Mouse (Mus musculus): ENCODE data around the gene Sh3bgrl2. TPM values are rescaled to one million over a fixed set of nuclear protein-coding genes. Genes with fewer than 3 reads are reported as not detected.
"Not testable (repeated sequence)": the region's sequence is repeated elsewhere in the genome, so short reads cannot be mapped to it uniquely, and the experiment has no call there.

Gene Sh3bgrl2
- 0.02 TPM in 1 of 2 replicates, not detected in the other for polyA plus RNA-seq (2012)

- H3K27me3 ChIP-seq (ENCODE audit: control insufficient read depth) = peaks cover 22% of the 10 kb centered on the region
- H3K4me3 ChIP-seq (replicated peaks) = peak within 1 kb of the TSS; percentile 80
- peaks cover 17% of the 10 kb centered on the region for H3K4me1 ChIP-seq (ENCODE audit: control insufficient read depth)
- TF ChIP-seq GATA1 (IDR thresholded peaks at IDR 0.05; ENCODE audit: low read length) (no peak), TAL1 (IDR thresholded peaks at IDR 0.05; ENCODE audit: low read length) (no peak)
- peaks cover 2% of the 10 kb centered on the region; the same call in 1 of the 2 replicates for H3K9me3 ChIP-seq (ENCODE audit: control insufficient read depth, low read length)
- no peaks in the 10 kb centered on the region; the same call in 1 of the 2 replicates for H3K36me3 ChIP-seq (ENCODE audit: control insufficient read depth)
Measured at GRCm38 (mm10) chr9:83547830-83548689, at the start of gene Sh3bgrl2. TSS of gene Sh3bgrl2 (plus strand) at chr9:83548327.

- not testable (repeated sequence) for H3K9me3 ChIP-seq (ENCODE audit: control insufficient read depth, low read length); H3K27me3 ChIP-seq (ENCODE audit: control insufficient read depth); H3K4me1 ChIP-seq (ENCODE audit: control insufficient read depth); H3K4me3 ChIP-seq (replicated peaks); H3K36me3 ChIP-seq (ENCODE audit: control insufficient read depth)
Measured at GRCm38 (mm10) chr9:83519081-83519480, 29.0 kb upstream of the Sh3bgrl2 start.

GRCm38 (mm10) chr9:83519510-83520155 is 28.5 kb upstream of the Sh3bgrl2 start:
- no peak overlapping the region for H3K4me3 ChIP-seq (replicated peaks)
- no peaks in the 10 kb centered on the region for H3K36me3 ChIP-seq (ENCODE audit: control insufficient read depth)
- H3K9me3 ChIP-seq (ENCODE audit: control insufficient read depth, low read length) = no peaks in the 10 kb centered on the region; the same call in 1 of the 2 replicates
- TF ChIP-seq GATA1 (IDR thresholded peaks at IDR 0.05; ENCODE audit: low read length) = no peak
- H3K4me1 ChIP-seq (ENCODE audit: control insufficient read depth) = no peaks in the 10 kb centered on the region
- H3K27me3 ChIP-seq (ENCODE audit: control insufficient read depth) = no peaks in the 10 kb centered on the region

GRCm38 (mm10) chr9:83527341-83528060 is 20.6 kb upstream of the Sh3bgrl2 start:
- no peaks in the 10 kb centered on the region for H3K36me3 ChIP-seq (ENCODE audit: control insufficient read depth)
- no peaks in the 10 kb centered on the region for H3K27me3 ChIP-seq (ENCODE audit: control insufficient read depth)
- TF ChIP-seq TAL1 (IDR thresholded peaks at IDR 0.05; ENCODE audit: low read length) (no peak), GATA1 (IDR thresholded peaks at IDR 0.05; ENCODE audit: low read length) (no peak)
- no peaks in the 10 kb centered on the region; the same call in 1 of the 2 replicates for H3K9me3 ChIP-seq (ENCODE audit: control insufficient read depth, low read length)
- no peak overlapping the region for H3K4me3 ChIP-seq (replicated peaks)
- no peaks in the 10 kb centered on the region for H3K4me1 ChIP-seq (ENCODE audit: control insufficient read depth)

GRCm38 (mm10) chr9:83533044-83533769 is 14.9 kb upstream of the Sh3bgrl2 start:
- H3K27me3 ChIP-seq (ENCODE audit: control insufficient read depth) = no peaks in the 10 kb centered on the region
- no peaks in the 10 kb centered on the region for H3K9me3 ChIP-seq (ENCODE audit: control insufficient read depth, low read length)
- H3K4me1 ChIP-seq (ENCODE audit: control insufficient read depth) = peaks cover 4% of the 10 kb centered on the region
- H3K4me3 ChIP-seq (replicated peaks) = no peak overlapping the region
- TF ChIP-seq TAL1 (IDR thresholded peaks at IDR 0.05; ENCODE audit: low read length) = no peak
- no peak for TF ChIP-seq GATA1 (IDR thresholded peaks at IDR 0.05; ENCODE audit: low read length)
- no peaks in the 10 kb centered on the region for H3K36me3 ChIP-seq (ENCODE audit: control insufficient read depth)

- H3K27me3 ChIP-seq (ENCODE audit: control insufficient read depth) = no peaks in the 10 kb centered on the region
- H3K36me3 ChIP-seq (ENCODE audit: control insufficient read depth) = no peaks in the 10 kb centered on the region
- H3K4me3 ChIP-seq (replicated peaks) = no peak overlapping the region
- peaks cover 5% of the 10 kb centered on the region for H3K4me1 ChIP-seq (ENCODE audit: control insufficient read depth)
- TF ChIP-seq TAL1 (IDR thresholded peaks at IDR 0.05; ENCODE audit: low read length) = no peak
- TF ChIP-seq GATA1 (IDR thresholded peaks at IDR 0.05; ENCODE audit: low read length) = no peak
- H3K9me3 ChIP-seq (ENCODE audit: control insufficient read depth, low read length) = no peaks in the 10 kb centered on the region
Measured at GRCm38 (mm10) chr9:83536959-83537358, 11.2 kb upstream of the Sh3bgrl2 start.

- H3K4me3 ChIP-seq (replicated peaks) = no peak overlapping the region
- no peaks in the 10 kb centered on the region for H3K36me3 ChIP-seq (ENCODE audit: control insufficient read depth)
- TF ChIP-seq GATA1 (IDR thresholded peaks at IDR 0.05; ENCODE audit: low read length) (no peak), TAL1 (IDR thresholded peaks at IDR 0.05; ENCODE audit: low read length) (no peak)
- no peaks in the 10 kb centered on the region for H3K27me3 ChIP-seq (ENCODE audit: control insufficient read depth)
- H3K9me3 ChIP-seq (ENCODE audit: control insufficient read depth, low read length) = no peaks in the 10 kb centered on the region
- peaks cover 5% of the 10 kb centered on the region for H3K4me1 ChIP-seq (ENCODE audit: control insufficient read depth)
Measured at GRCm38 (mm10) chr9:83537510-83537909, 10.6 kb upstream of the Sh3bgrl2 start.

GRCm38 (mm10) chr9:83537921-83538536 is 10.1 kb upstream of the Sh3bgrl2 start:
- Histone ChIP-seq H3K4me1 (ENCODE audit: control insufficient read depth) (peaks cover 5% of the 10 kb centered on the region), H3K9me3 (ENCODE audit: control insufficient read depth, low read length) (no peaks in the 10 kb centered on the region), H3K36me3 (ENCODE audit: control insufficient read depth) (no peaks in the 10 kb centered on the region), H3K27me3 (ENCODE audit: control insufficient read depth) (no peaks in the 10 kb centered on the region), H3K4me3 (replicated peaks) (no peak overlapping the region)
- TF ChIP-seq TAL1 (IDR thresholded peaks at IDR 0.05; ENCODE audit: low read length) (no peak), GATA1 (IDR thresholded peaks at IDR 0.05; ENCODE audit: low read length) (no peak)
